32 mouse cellular contexts compared by ENCODE assay signal in the genomic region with DNA sequence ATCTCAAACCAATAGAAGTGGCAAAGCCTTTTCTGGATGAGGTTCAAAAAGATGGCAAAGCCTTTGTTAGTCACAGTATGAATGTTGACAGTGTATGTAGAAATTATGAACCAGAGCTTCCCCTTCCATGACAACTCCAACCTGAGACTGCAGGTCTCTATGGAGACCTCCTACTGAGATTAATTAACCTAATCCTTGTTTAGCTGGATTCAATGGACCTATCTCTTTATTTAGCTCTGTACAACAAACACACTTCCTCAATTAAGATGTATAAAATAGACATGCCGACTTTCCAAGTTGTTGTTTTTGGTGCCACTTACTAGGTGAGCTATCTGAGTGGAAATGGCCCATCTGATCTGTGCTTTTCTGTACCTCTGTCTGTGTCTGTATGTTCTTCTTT.
"Had no signal": no experiment of that assay in that cellular context is flagged by ENCODE, and none has a peak within 500 bp of the region (broad histone marks: within the 10 kb centered on the region; RNA-seq: fewer than 3 reads in every experiment).

No protein-coding gene starts in this region.

- H3K27ac ChIP-seq: limb, embryonic 10.5 days; limb, embryonic 12.5 days; limb, embryonic 13.5 days; limb, embryonic 15.5 days; liver, embryonic 12.5 days; liver, embryonic 13.5 days; liver, embryonic 14.5 days; liver, embryonic 15.5 days; lung, embryonic 15.5 days; macrophage; midbrain, embryonic 10.5 days; midbrain, embryonic 12.5 days; midbrain, embryonic 13.5 days; midbrain, embryonic 15.5 days; neural tube, embryonic 12.5 days had no signal

- ATAC-seq: liver, embryonic 12.5 days; liver, postnatal 0 days; lung, postnatal 0 days; midbrain, embryonic 13.5 days; midbrain, embryonic 15.5 days; midbrain, embryonic 16.5 days had no signal

- H3K9me3 ChIP-seq: limb, embryonic 10.5 days; limb, embryonic 12.5 days; limb, embryonic 13.5 days; limb, embryonic 15.5 days; liver, embryonic 12.5 days; liver, embryonic 13.5 days; liver, embryonic 15.5 days; lung, embryonic 15.5 days; megakaryocyte, embryonic 14.5 days; midbrain, embryonic 10.5 days; midbrain, embryonic 12.5 days; midbrain, embryonic 13.5 days; midbrain, embryonic 15.5 days; neural tube, embryonic 12.5 days had no signal

- DNase-seq: left cerebral cortex, postnatal 4 days; liver; liver, embryonic 13.5 days; liver, postnatal 0 days; lung, adult 18-20 months; lung, adult 2 months; lung, embryonic 14.5 days; lung, postnatal 10 days; lung, postnatal 14 days; lung, postnatal 36 days; lung, postnatal 4 days; midbrain, embryonic 14.5 days had no signal

- H3K9ac ChIP-seq: limb, embryonic 12.5 days; limb, embryonic 13.5 days; limb, embryonic 15.5 days; liver, embryonic 12.5 days; liver, embryonic 13.5 days; liver, embryonic 14.5 days; liver, embryonic 15.5 days; liver, postnatal 0 days; lung, embryonic 14.5 days; lung, embryonic 15.5 days; midbrain, embryonic 12.5 days; midbrain, embryonic 13.5 days; midbrain, embryonic 15.5 days; neural tube, embryonic 12.5 days had no signal

- H3K4me2 ChIP-seq: limb, embryonic 12.5 days; limb, embryonic 13.5 days; limb, embryonic 15.5 days; liver, embryonic 11.5 days; liver, embryonic 12.5 days; liver, embryonic 13.5 days; liver, embryonic 15.5 days; lung, embryonic 14.5 days; lung, embryonic 15.5 days; midbrain, embryonic 11.5 days; midbrain, embryonic 12.5 days; midbrain, embryonic 13.5 days; midbrain, embryonic 15.5 days; neural tube, embryonic 12.5 days had no signal

- H3K4me1 ChIP-seq: limb, embryonic 10.5 days; limb, embryonic 12.5 days; limb, embryonic 13.5 days; limb, embryonic 15.5 days; liver, embryonic 12.5 days; liver, embryonic 13.5 days; liver, embryonic 15.5 days; lung, embryonic 15.5 days; megakaryocyte, embryonic 14.5 days; midbrain, embryonic 10.5 days; midbrain, embryonic 12.5 days; midbrain, embryonic 13.5 days; midbrain, embryonic 15.5 days; neural tube, embryonic 12.5 days had no signal

- H3K4me3 ChIP-seq: limb, embryonic 10.5 days; limb, embryonic 12.5 days; limb, embryonic 13.5 days; limb, embryonic 15.5 days; liver, embryonic 12.5 days; liver, embryonic 13.5 days; liver, embryonic 15.5 days; lung, embryonic 15.5 days; megakaryocyte, embryonic 14.5 days; midbrain, embryonic 10.5 days; midbrain, embryonic 12.5 days; midbrain, embryonic 13.5 days; midbrain, embryonic 15.5 days; myocyte; neural tube, embryonic 12.5 days had no signal

- H3K36me3 ChIP-seq: limb, embryonic 10.5 days; limb, embryonic 12.5 days; limb, embryonic 13.5 days; limb, embryonic 15.5 days; liver, embryonic 12.5 days; liver, embryonic 13.5 days; liver, embryonic 15.5 days; lung, embryonic 15.5 days; midbrain, embryonic 10.5 days; midbrain, embryonic 12.5 days; midbrain, embryonic 13.5 days; midbrain, embryonic 15.5 days; neural tube, embryonic 12.5 days had no signal

- H3K27me3 ChIP-seq: limb, embryonic 12.5 days; limb, embryonic 13.5 days; limb, embryonic 15.5 days; liver, embryonic 12.5 days; liver, embryonic 13.5 days; liver, embryonic 15.5 days; lung, embryonic 15.5 days; megakaryocyte, embryonic 14.5 days; midbrain, embryonic 12.5 days; midbrain, embryonic 13.5 days; midbrain, embryonic 15.5 days; neural tube, embryonic 12.5 days had no signal
